10 mouse cellular contexts compared by ENCODE assay signal in genomic region chrX:12286910-12287522, GRCm38 (mm10).
A peak's percentile ranks its signal among the peaks of the same experiment; 100 is the strongest.
DNase-seq lines count a peak whose midpoint lies in the region; TF ChIP-seq lines count a peak whose summit lies in the region.
"Had no signal": no experiment of that assay in that cellular context is flagged by ENCODE, and none has a peak within 500 bp of the region (broad histone marks: within the 10 kb centered on the region; RNA-seq: fewer than 3 reads in every experiment).

No protein-coding gene starts in this region.

- TF ChIP-seq CTCF in kidney, adult 2 months (conservative IDR thresholded peaks at IDR 0.05; ENCODE audit: insufficient read depth, insufficient read length, low read depth, low read length), result no peak

- H3K4me1 ChIP-seq in kidney, adult 2 months (ENCODE audit: control insufficient read depth, insufficient read depth, low read length), result no peaks in the 10 kb centered on the region

- H3K4me3 ChIP-seq in kidney, adult 2 months (ENCODE audit: insufficient read depth, low read depth, low read length), result no peak overlapping the region

- H3K27me3 ChIP-seq in kidney, adult 2 months (replicated peaks; ENCODE audit: control insufficient read depth, insufficient read depth, low read length), result no peaks in the 10 kb centered on the region

- no peak for TF ChIP-seq POLR2A in kidney, adult 2 months (IDR thresholded peaks at IDR 0.05; ENCODE audit: low read depth, low read length)

- no peak overlapping the region for H3K27ac ChIP-seq in kidney, adult 2 months (ENCODE audit: insufficient read depth, low read depth, low read length)

- H3K36me3 ChIP-seq in kidney, adult 2 months (ENCODE audit: control insufficient read depth, insufficient read depth, low read length), result no peaks in the 10 kb centered on the region
- H3K36me3 ChIP-seq: G1E had no signal

- DNase-seq in embryo, embryonic 10 days (ENCODE audit: low spot score), result peak; percentile 53
- no peak for DNase-seq in embryo, embryonic 11 days
- peak; percentile 10 for DNase-seq in kidney, adult 2 months
- DNase-seq in kidney, adult 18-20 months, result no peak
- DNase-seq in retina, postnatal 1 day, result peak; percentile 15
- DNase-seq in retina, embryonic 14.5 days (ENCODE audit: low spot score), result no peak
- DNase-seq in yolk sac, embryonic 10.5 days (ENCODE audit: low spot score), result peak; percentile 9
- DNase-seq in spleen, adult 12 weeks (ENCODE audit: low spot score), result no peak
- DNase-seq: gastrocnemius, postnatal 10 days had no signal

- WGBS in kidney, adult 2 months, result 58% methylated on average over 18 of the region's 18 CpGs

Comparison
In these comparisons a context has a peak if more than half of its experiments do, and no peak if none do; other contexts are left out.
1. DNase-seq: peak in embryo, embryonic 10 days (single experiment), kidney, adult 2 months (single experiment), retina, postnatal 1 day (single experiment) and yolk sac, embryonic 10.5 days (single experiment); none in embryo, embryonic 11 days (single experiment), kidney, adult 18-20 months (single experiment), retina, embryonic 14.5 days (single experiment) and spleen, adult 12 weeks (single experiment).